Mouse (Mus musculus): Measurements from ENCODE around the gene Ucp2. TPM values are rescaled to one million over a fixed set of nuclear protein-coding genes. Genes with fewer than 3 reads are reported as not detected.

Ucp2 gene
- polyA plus RNA-seq, 1 experiment from 2014 or later: 99.6 TPM

DNA sequence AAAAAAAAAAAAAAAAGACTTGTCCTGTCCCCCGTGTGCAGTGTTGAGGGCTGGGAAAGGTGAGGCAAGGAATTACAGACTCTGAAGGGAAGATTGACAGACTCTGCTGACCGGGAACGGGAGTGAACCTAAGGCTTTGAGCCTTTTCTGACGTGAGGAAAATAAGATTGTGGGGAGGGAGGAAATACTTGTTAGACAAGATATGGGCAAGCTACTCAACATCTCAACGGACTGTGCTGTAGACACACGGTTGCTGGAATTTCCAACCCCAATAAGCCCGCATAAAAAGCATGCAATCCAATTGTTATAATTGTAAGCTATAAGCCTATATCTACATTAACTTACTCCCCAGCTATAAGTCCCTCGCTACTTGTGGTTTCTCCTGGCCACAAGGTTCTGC is 31.5 kb downstream of the Ucp2 start:
- Histone ChIP-seq H3K9ac (ENCODE audit: low read depth, low read length) (no peak overlapping the region), H3K9me3 (ENCODE audit: control insufficient read depth, low read length) (no peaks in the 10 kb centered on the region), H3K4me2 (replicated peaks; ENCODE audit: low read depth, low read length) (no peak overlapping the region), H3K27ac (ENCODE audit: low read depth, low read length) (no peak overlapping the region), H3K27me3 (ENCODE audit: control insufficient read depth, insufficient read depth, low read length) (no peaks in the 10 kb centered on the region), H3K4me3 (ENCODE audit: low read depth, low read length) (no peak overlapping the region), H3K36me3 (ENCODE audit: control insufficient read depth, insufficient read depth, low read length) (no peaks in the 10 kb centered on the region), H3K4me1 (replicated peaks; ENCODE audit: control insufficient read depth, insufficient read depth, low read length) (no peaks in the 10 kb centered on the region)
- 82% methylated on average over 8 of the region's 8 CpGs for WGBS
- no peak for DNase-seq (ENCODE audit: low spot score)
- no peak for ATAC-seq (ENCODE audit: low FRiP score)

DNA sequence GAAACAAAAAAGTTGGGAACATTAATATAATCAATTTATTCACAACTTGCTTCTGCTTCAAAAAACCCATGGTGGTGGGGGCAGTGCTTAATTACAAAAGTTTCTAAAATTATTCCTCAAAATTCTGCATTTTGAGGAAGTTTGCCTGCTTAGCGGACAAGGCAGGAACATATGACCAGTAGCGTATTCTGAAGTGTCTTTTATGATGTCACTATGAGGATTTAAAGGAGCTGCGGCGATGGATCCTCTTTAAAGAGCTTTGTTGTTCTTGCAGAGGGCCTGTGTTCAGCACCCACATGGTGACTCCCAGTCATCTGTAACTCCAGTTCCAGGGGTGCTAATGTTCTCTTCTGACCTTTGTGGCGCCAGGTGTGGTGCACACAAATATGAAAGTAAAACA is 37.6 kb downstream of the Ucp2 start:
- no peak overlapping the region for H3K9ac ChIP-seq (ENCODE audit: low read depth, low read length)
- no peak overlapping the region for H3K27ac ChIP-seq (ENCODE audit: low read depth, low read length)
- H3K9me3 ChIP-seq (ENCODE audit: control insufficient read depth, low read length): no peaks in the 10 kb centered on the region
- H3K4me1 ChIP-seq (replicated peaks; ENCODE audit: control insufficient read depth, insufficient read depth, low read length): no peaks in the 10 kb centered on the region
- H3K36me3 ChIP-seq (ENCODE audit: control insufficient read depth, insufficient read depth, low read length): no peaks in the 10 kb centered on the region
- 91% methylated on average over 5 of the region's 5 CpGs for WGBS
- H3K27me3 ChIP-seq (ENCODE audit: control insufficient read depth, insufficient read depth, low read length): no peaks in the 10 kb centered on the region
- H3K4me2 ChIP-seq (replicated peaks; ENCODE audit: low read depth, low read length): no peak overlapping the region
- ATAC-seq (ENCODE audit: low FRiP score) (no peak), DNase-seq (ENCODE audit: low spot score) (no peak)
- H3K4me3 ChIP-seq (ENCODE audit: low read depth, low read length): no peak overlapping the region

DNA sequence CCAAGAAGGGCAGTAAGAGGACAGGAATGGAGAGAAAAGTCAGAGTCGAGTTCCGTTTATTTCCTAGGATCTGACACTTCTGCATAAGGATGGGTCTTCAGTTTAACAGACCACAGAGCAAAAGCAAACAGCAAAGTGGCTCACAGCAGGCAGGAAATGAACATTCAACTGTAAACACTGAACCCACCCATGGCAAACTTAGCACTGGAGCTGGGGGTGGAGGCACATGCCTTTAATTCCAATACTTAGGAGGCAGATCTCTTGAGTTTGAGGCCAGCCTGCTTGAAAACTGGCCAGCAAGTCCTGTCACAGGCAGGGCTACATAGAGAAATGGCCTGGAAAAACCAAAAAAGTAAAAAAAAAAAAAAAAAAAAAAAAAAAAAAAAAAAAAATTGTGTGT is 40.4 kb downstream of the Ucp2 start:
- ATAC-seq (ENCODE audit: low FRiP score): no peak
- no peaks in the 10 kb centered on the region for H3K27me3 ChIP-seq (ENCODE audit: control insufficient read depth, insufficient read depth, low read length)
- H3K4me2 ChIP-seq (replicated peaks; ENCODE audit: low read depth, low read length): no peak overlapping the region
- no peaks in the 10 kb centered on the region for H3K36me3 ChIP-seq (ENCODE audit: control insufficient read depth, insufficient read depth, low read length)
- H3K4me3 ChIP-seq (ENCODE audit: low read depth, low read length): no peak overlapping the region
- WGBS: 68% methylated on average over 2 of the region's 2 CpGs
- H3K9ac ChIP-seq (ENCODE audit: low read depth, low read length): no peak overlapping the region
- DNase-seq (ENCODE audit: low spot score): no peak
- no peaks in the 10 kb centered on the region for H3K4me1 ChIP-seq (replicated peaks; ENCODE audit: control insufficient read depth, insufficient read depth, low read length)
- H3K9me3 ChIP-seq (ENCODE audit: control insufficient read depth, low read length): no peaks in the 10 kb centered on the region
- H3K27ac ChIP-seq (ENCODE audit: low read depth, low read length): no peak overlapping the region

DNA sequence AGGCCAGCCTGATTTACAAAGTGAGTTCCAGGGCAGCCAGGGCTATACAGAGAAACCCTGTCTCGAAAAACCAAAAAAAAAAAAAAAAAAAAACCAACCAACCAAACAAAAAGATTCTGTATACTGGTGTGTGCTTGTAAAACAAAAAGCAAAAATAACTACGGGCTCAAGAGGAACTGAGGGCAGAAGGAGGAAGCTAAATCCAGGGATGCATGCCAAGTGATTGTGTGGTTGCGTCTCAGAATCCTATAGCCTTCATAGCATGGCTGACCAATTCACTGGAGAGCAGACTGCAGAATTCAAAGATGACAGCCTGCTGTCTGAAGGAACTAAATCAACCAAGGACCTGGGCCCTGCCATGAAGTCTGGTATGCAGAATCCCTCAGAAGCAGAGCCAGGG is 41.1 kb downstream of the Ucp2 start:
- Histone ChIP-seq H3K9ac (ENCODE audit: low read depth, low read length) (no peak overlapping the region), H3K36me3 (ENCODE audit: control insufficient read depth, insufficient read depth, low read length) (no peaks in the 10 kb centered on the region), H3K27ac (ENCODE audit: low read depth, low read length) (no peak overlapping the region), H3K4me3 (ENCODE audit: low read depth, low read length) (no peak overlapping the region), H3K4me2 (replicated peaks; ENCODE audit: low read depth, low read length) (no peak overlapping the region), H3K27me3 (ENCODE audit: control insufficient read depth, insufficient read depth, low read length) (no peaks in the 10 kb centered on the region), H3K9me3 (ENCODE audit: control insufficient read depth, low read length) (no peaks in the 10 kb centered on the region), H3K4me1 (replicated peaks; ENCODE audit: control insufficient read depth, insufficient read depth, low read length) (no peaks in the 10 kb centered on the region)
- ATAC-seq (ENCODE audit: low FRiP score) (no peak), DNase-seq (ENCODE audit: low spot score) (no peak)
- 87% methylated on average over 3 of the region's 3 CpGs for WGBS

DNA sequence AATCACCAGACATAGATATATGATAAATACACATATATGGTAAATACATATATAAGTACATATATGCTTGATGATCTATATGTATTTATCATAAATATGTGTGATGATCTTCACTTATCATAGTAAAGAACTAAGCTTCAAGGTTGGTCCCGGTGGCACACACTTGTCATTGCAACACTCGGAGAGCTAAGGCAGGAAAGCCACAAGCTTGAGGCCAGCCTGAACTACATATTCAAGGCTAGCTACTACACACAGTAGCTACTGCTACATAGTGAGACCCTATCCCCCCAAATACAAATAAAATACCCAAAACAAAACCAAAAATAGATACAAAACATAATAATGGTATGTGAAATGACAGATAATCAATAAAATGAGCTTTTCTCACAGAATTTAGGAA is 42.7 kb downstream of the Ucp2 start:
- H3K4me3 ChIP-seq (ENCODE audit: low read depth, low read length): no peak overlapping the region
- no peak for DNase-seq (ENCODE audit: low spot score)

DNA sequence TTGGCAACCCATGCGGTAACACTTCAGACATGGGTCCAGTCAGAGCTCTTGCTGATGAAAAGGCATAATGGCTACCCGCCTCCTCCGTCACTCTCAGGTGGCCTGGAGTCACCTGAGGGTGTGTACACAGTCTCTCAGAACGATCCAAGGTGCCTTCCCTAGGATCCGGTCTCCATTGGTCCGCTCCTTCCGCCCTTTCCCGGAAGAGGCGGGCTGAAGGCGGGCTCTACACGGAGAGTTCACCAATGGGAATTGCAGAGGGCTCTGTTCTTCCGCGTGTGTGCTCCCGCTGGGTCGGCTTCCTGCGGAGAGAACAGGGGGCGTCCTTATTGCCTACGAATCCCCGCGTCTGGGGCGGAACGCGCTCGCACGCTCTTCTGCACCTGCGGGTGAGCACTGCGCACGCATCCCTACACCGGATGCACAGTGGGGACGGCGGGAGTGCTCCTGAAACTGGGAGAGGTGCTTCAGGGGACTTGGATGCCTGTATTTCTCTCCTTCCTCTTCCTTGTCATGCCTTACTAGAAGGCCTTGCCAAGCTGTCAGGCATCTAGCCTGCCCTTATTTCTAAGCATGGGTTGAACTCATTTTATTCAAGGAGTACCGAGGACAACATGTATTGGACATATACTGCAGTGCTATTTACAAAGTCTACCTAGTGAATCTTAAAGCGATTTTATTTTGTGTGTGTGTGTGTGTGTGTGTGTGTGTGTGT is 43.8 kb downstream of the Ucp2 start, which contains the start of gene Coa4:
Coa4 (plus strand) TSS at position 268 of the 715 bp plus-strand sequence.
- Histone ChIP-seq H3K4me2 (replicated peaks; ENCODE audit: low read depth, low read length) (peak within 1 kb of the TSS; percentile 62), H3K9me3 (ENCODE audit: control insufficient read depth, low read length) (no peaks in the 10 kb centered on the region), H3K27me3 (ENCODE audit: control insufficient read depth, insufficient read depth, low read length) (no peaks in the 10 kb centered on the region), H3K36me3 (ENCODE audit: control insufficient read depth, insufficient read depth, low read length) (no peaks in the 10 kb centered on the region), H3K9ac (ENCODE audit: low read depth, low read length) (peak within 1 kb of the TSS; percentile 79), H3K4me3 (ENCODE audit: low read depth, low read length) (peak within 1 kb of the TSS; percentile 71), H3K4me1 (replicated peaks; ENCODE audit: control insufficient read depth, insufficient read depth, low read length) (no peaks in the 10 kb centered on the region), H3K27ac (ENCODE audit: low read depth, low read length) (peak within 1 kb of the TSS; percentile 54; the same call in 1 of the 2 replicates)
- peak; percentile 99 for ATAC-seq (ENCODE audit: low FRiP score)
- DNase-seq (ENCODE audit: low spot score): peak; percentile 95
- under 1% methylated on average over 33 of the region's 33 CpGs for WGBS

More for the DNA sequence above, 42.7 kb downstream of the Ucp2 start:
- no peaks in the 10 kb centered on the region for H3K27me3 ChIP-seq (ENCODE audit: control insufficient read depth, insufficient read depth, low read length)
- ATAC-seq (ENCODE audit: low FRiP score): no peak
- 77% methylated on average over 2 of the region's 2 CpGs for WGBS
- H3K9ac ChIP-seq (ENCODE audit: low read depth, low read length): no peak overlapping the region
- H3K4me2 ChIP-seq (replicated peaks; ENCODE audit: low read depth, low read length): no peak overlapping the region
- no peak overlapping the region for H3K27ac ChIP-seq (ENCODE audit: low read depth, low read length)
- H3K9me3 ChIP-seq (ENCODE audit: control insufficient read depth, low read length): no peaks in the 10 kb centered on the region
- H3K4me1 ChIP-seq (replicated peaks; ENCODE audit: control insufficient read depth, insufficient read depth, low read length): no peaks in the 10 kb centered on the region
- no peaks in the 10 kb centered on the region for H3K36me3 ChIP-seq (ENCODE audit: control insufficient read depth, insufficient read depth, low read length)

DNA sequence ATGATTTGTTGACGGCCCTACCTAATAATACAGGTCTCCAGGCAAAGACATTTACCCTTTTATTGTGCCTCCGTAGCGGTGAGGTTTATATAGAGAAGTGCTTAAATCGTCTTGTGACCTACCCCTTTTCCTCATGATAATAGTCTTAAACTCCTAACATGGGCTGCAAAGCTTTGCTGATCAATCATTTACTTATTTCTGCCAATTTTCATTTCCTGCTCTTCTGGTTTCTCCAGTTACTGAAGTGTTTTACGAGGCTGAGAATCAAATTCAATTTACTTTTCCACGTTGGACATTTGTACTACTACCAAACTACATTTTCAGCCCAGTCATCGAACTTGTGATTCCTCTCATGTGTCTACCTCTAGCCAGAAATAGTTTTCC is 44.4 kb downstream of the Ucp2 start:
- no peak for ATAC-seq (ENCODE audit: low FRiP score)
- 39% methylated on average over 7 of the region's 7 CpGs for WGBS

DNA sequence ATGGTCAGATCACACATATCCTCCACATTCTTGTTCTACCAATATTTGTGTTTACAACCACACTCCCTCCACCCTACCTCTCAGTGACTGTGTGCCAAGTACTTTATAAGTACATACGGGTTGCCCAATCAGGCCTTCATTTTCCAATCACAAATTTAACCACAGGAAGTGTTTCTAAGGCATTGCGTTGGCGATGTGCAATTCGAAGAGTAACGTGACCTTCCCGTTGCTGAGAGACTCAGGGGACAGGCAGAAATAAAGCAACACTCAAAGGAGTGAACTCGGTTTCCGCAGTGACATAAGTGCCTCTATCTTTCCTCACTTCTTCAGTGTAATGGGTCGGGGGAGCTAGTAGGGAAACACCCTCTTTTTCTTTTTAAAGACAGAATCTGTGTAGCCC is 46.4 kb downstream of the Ucp2 start:
- no peak for DNase-seq (ENCODE audit: low spot score)
- Histone ChIP-seq H3K9ac (ENCODE audit: low read depth, low read length) (no peak overlapping the region), H3K27ac (ENCODE audit: low read depth, low read length) (no peak overlapping the region), H3K9me3 (ENCODE audit: control insufficient read depth, low read length) (no peaks in the 10 kb centered on the region), H3K4me2 (replicated peaks; ENCODE audit: low read depth, low read length) (no peak overlapping the region), H3K27me3 (ENCODE audit: control insufficient read depth, insufficient read depth, low read length) (no peaks in the 10 kb centered on the region), H3K36me3 (ENCODE audit: control insufficient read depth, insufficient read depth, low read length) (no peaks in the 10 kb centered on the region), H3K4me3 (ENCODE audit: low read depth, low read length) (no peak overlapping the region), H3K4me1 (replicated peaks; ENCODE audit: control insufficient read depth, insufficient read depth, low read length) (no peaks in the 10 kb centered on the region)
- no peak for ATAC-seq (ENCODE audit: low FRiP score)
- 97% methylated on average over 9 of the region's 9 CpGs for WGBS

More for the DNA sequence above, 44.4 kb downstream of the Ucp2 start:
- Histone ChIP-seq H3K4me3 (ENCODE audit: low read depth, low read length) (peak overlapping the region; percentile 71), H3K36me3 (ENCODE audit: control insufficient read depth, insufficient read depth, low read length) (no peaks in the 10 kb centered on the region), H3K9ac (ENCODE audit: low read depth, low read length) (peak overlapping the region; percentile 79), H3K27me3 (ENCODE audit: control insufficient read depth, insufficient read depth, low read length) (no peaks in the 10 kb centered on the region), H3K9me3 (ENCODE audit: control insufficient read depth, low read length) (no peaks in the 10 kb centered on the region), H3K27ac (ENCODE audit: low read depth, low read length) (no peak overlapping the region), H3K4me2 (replicated peaks; ENCODE audit: low read depth, low read length) (peak overlapping the region; percentile 62), H3K4me1 (replicated peaks; ENCODE audit: control insufficient read depth, insufficient read depth, low read length) (no peaks in the 10 kb centered on the region)
- no peak for DNase-seq (ENCODE audit: low spot score)

DNA sequence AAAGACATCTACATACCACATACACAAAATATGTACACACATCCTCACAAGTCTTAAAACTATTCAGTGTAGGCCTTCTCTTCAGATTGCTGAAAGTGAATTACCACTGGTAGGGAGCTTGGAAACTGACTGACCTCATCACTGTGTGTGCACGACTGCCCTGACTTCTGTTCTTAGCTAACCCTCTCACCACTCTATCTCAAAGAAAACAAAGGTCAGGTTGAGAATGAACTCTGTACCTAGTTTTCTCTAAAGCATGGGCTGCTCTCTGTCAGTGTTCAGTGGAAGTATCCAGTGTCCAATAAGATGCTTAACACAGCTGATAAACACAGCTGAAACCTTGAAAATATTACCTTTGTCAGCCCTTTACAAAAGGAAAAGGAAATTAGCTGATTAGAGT is 51.3 kb downstream of the Ucp2 start:
- 76% methylated on average over 1 of the region's 1 CpGs for WGBS
- Histone ChIP-seq H3K27ac (ENCODE audit: low read depth, low read length) (no peak overlapping the region), H3K27me3 (ENCODE audit: control insufficient read depth, insufficient read depth, low read length) (no peaks in the 10 kb centered on the region), H3K4me2 (replicated peaks; ENCODE audit: low read depth, low read length) (no peak overlapping the region), H3K9ac (ENCODE audit: low read depth, low read length) (no peak overlapping the region), H3K9me3 (ENCODE audit: control insufficient read depth, low read length) (no peaks in the 10 kb centered on the region), H3K36me3 (ENCODE audit: control insufficient read depth, insufficient read depth, low read length) (no peaks in the 10 kb centered on the region), H3K4me3 (ENCODE audit: low read depth, low read length) (no peak overlapping the region), H3K4me1 (replicated peaks; ENCODE audit: control insufficient read depth, insufficient read depth, low read length) (no peaks in the 10 kb centered on the region)
- ATAC-seq (ENCODE audit: low FRiP score): no peak
- no peak for DNase-seq (ENCODE audit: low spot score)
